Mouse (Mus musculus): Measurements from ENCODE around the gene Mustn1.

- TF ChIP-seq CTCF (IDR thresholded peaks at IDR 0.05; ENCODE audit: extremely low read depth, insufficient read depth, insufficient read length, insufficient replicate concordance) (no peak), POLR2A (IDR thresholded peaks at IDR 0.05; ENCODE audit: low read depth, low read length) (no peak)
Measured at GRCm38 (mm10) chr14:30843701-30844100, 35.3 kb upstream of the Mustn1 start.
